Mouse (Mus musculus) midbrain, embryonic 11.5 days (tissue): ENCODE data around the gene BC025446. TPM values are rescaled to one million over a fixed set of nuclear protein-coding genes. Genes with fewer than 3 reads are reported as not detected.

Experiments
- ATAC-seq: fragments of 200-750 bp; cut with Nextera tagmentation; 2 replicates; pipeline ENCODE4 v1.8.0; 2017; ENCODE audit warnings: moderate TSS enrichment, moderate library complexity; ENCODE audit not compliant: low FRiP score
- DNase-seq: peaks from one replicate; pipeline ENCODE4 v3.0.0; 2015; ENCODE audit warnings: low spot score; ENCODE audit errors: missing footprints
- H3K27ac ChIP-seq: fragments of 300-500 bp; sonication (generic); 2 replicates; pipeline ENCODE4 v1.5.1; 2014; ENCODE audit warnings: low read depth, low read length
- H3K27me3 ChIP-seq: fragments of 300-500 bp; sonication (generic); 2 replicates; pipeline ENCODE4 v1.6.1; 2014; ENCODE audit warnings: mild to moderate bottlenecking, low read length, moderate library complexity, mixed read lengths; ENCODE audit not compliant: control insufficient read depth, insufficient read depth
- H3K36me3 ChIP-seq: fragments of 300-500 bp; sonication (generic); 2 replicates; pipeline ENCODE4 v1.6.1; 2014; ENCODE audit warnings: mild to moderate bottlenecking, low read length, moderate library complexity, mixed read lengths; ENCODE audit not compliant: control insufficient read depth, insufficient read depth
- H3K4me1 ChIP-seq: fragments of 300-500 bp; sonication (generic); 2 replicates; pipeline ENCODE4 v1.6.1; 2014; ENCODE audit warnings: low read length; ENCODE audit not compliant: control insufficient read depth, insufficient read depth
- H3K4me2 ChIP-seq: fragments of 300-500 bp; sonication (generic); 2 replicates; pipeline ENCODE4 v1.6.1; 2014; ENCODE audit warnings: mild to moderate bottlenecking, moderate library complexity
- H3K4me3 ChIP-seq: fragments of 300-500 bp; sonication (generic); 2 replicates; pipeline ENCODE4 v1.5.1; 2014; ENCODE audit warnings: low read depth, low read length
- H3K9ac ChIP-seq: fragments of 300-500 bp; sonication (generic); 2 replicates; pipeline ENCODE4 v1.6.1; 2014; ENCODE audit warnings: low read length
- H3K9me3 ChIP-seq: fragments of 300-500 bp; sonication (generic); 2 replicates; pipeline ENCODE4 v1.6.1; 2016; ENCODE audit warnings: low read length; ENCODE audit not compliant: control insufficient read depth
- WGBS: fragments of 180-500 bp; shearing (Covaris S2); extraction: QIAGEN DNeasy Blood & Tissue Kit; methylation state at CpG from one replicate; pipeline ENCODE4 v1.1.7; 2014; 5-methylcytosine and 5-hydroxymethylcytosine counted together
- polyA plus RNA-seq: library from polyadenylated mRNA; unstranded; fragments of >200 nt; fragmentation: Nextera tagmentation; extraction: Ambion mirVana; gene quantifications from 2 replicates; pipeline ENCODE4 v1.2.1, GENCODE M21; 2014

The BC025446 gene
- polyA plus RNA-seq, 1 experiment from 2014 or later: not detected

DNA sequence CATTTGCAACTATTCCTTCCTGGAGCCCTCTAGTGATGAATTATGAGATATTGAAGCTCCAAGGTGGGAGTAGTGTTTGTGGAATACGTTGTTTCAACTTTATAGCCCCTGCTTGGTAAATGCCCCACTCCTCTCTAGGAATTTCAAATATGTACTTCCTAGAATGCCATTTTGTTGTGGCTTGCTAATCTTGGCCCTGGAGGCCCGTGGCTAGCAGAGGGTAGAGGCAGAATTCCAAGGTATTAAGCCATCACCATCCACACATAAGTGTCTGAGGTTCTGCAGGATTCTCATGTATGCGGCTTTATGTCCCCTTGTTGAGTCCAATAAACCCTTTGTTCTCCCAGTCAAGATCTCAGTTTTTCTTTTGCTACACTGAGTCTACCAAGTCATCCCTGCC lies 55.7 kb downstream of the BC025446 start:
- Histone ChIP-seq H3K4me1 (no peaks in the 10 kb centered on the region), H3K4me3 (no peak overlapping the region), H3K36me3 (no peaks in the 10 kb centered on the region), H3K9me3 (no peaks in the 10 kb centered on the region), H3K27me3 (no peaks in the 10 kb centered on the region), H3K4me2 (no peak overlapping the region), H3K27ac (no peak overlapping the region), H3K9ac (no peak overlapping the region)
- DNase-seq: no peak
- WGBS: 70% methylated on average over 3 of the region's 3 CpGs
- no peak for ATAC-seq

Other genes starting within 250 kb of the BC025446 start
- gene Ly6i, start 232.9 kb upstream of the BC025446 start, polyA plus RNA-seq: not detected in 2 replicates
- not detected in 2 replicates for gene Ly6a, start 218.3 kb upstream of the BC025446 start, polyA plus RNA-seq
- 0.44 and 0.62 TPM in 2 replicates for gene Ly6c1, start 167.5 kb upstream of the BC025446 start, polyA plus RNA-seq
- gene Ly6c2, start 104.4 kb upstream of the BC025446 start, polyA plus RNA-seq: not detected in 2 replicates
- gene Ly6g, start 61.1 kb upstream of the BC025446 start, polyA plus RNA-seq: not detected in 2 replicates
- gene Ly6f, start 52.0 kb downstream of the BC025446 start, polyA plus RNA-seq: not detected in 2 replicates